Mouse (Mus musculus): ENCODE measurements around the gene Htatip2.

The Htatip2 gene

DNA sequence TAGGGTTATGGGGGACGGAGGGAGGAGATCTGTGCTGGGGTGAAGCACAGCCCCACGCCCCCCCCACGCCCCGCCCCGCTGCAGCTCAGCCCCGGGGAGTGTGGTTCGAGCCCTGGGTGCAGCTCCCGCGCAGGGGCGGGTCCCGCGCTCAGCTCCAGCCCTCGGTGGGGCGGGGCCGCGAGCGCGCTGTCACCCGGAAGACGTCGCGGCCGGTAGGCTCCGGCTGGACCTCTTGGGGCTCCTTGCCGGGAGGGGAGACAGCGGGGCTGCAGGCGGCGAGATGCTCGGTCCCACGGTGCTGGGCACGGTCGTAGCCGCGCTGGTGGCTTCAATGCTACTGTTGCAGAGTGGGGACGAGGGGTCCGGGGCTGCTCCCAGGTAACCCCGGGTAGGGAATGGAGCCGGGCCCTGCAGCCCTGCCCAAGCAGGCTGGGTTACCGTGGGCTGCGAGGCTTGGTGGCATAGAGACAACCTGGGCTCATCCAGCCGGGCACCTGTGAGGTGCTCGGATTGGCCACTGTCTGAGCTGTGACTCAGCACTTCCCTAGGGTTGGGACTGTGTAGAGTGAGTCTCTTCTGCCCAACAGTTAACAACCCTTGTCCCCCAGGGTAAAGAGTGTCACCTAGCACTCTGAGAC, at the start of gene Htatip2:
Htatip2 (plus strand) TSS at position 182 of the 638 bp plus-strand sequence.
- peak; percentile 75 to 88 for DNase-seq (ENCODE audit: inconsistent age in 2 of 2, low spot score in 1 of 2)

DNA sequence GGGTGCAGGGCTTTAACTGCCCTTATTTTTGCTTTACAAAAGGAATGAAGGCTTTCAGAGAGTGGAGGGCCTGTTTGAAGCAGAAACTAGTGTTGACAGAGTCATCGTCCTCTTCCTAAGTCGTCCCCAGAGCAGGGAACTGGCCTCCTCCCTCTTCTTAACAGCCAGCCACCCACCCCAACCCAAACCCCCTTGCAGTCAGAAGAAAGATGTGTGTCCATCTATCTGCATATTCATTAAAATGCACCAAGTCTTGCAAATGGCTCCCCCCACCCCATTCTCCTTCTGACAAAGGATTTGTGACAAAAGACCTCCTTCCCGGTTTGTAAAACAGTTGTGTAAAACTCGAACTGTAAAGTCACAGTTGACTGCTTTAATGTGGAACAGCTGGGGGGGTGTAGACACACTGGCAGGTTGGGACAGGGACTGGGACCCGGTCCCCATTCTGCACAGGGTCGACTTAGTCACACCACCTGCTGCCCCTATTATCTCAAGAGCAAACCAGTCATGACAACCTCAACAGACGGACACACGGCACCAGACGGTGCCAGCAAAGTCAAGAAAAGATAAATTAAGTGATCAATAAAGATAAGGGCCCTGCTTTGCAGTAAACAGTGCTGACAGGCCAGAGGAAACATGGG, 49.4 kb upstream of the Htatip2 start:
- no peak for DNase-seq (ENCODE audit: inconsistent age in 2 of 2, low spot score in 1 of 2)

DNA sequence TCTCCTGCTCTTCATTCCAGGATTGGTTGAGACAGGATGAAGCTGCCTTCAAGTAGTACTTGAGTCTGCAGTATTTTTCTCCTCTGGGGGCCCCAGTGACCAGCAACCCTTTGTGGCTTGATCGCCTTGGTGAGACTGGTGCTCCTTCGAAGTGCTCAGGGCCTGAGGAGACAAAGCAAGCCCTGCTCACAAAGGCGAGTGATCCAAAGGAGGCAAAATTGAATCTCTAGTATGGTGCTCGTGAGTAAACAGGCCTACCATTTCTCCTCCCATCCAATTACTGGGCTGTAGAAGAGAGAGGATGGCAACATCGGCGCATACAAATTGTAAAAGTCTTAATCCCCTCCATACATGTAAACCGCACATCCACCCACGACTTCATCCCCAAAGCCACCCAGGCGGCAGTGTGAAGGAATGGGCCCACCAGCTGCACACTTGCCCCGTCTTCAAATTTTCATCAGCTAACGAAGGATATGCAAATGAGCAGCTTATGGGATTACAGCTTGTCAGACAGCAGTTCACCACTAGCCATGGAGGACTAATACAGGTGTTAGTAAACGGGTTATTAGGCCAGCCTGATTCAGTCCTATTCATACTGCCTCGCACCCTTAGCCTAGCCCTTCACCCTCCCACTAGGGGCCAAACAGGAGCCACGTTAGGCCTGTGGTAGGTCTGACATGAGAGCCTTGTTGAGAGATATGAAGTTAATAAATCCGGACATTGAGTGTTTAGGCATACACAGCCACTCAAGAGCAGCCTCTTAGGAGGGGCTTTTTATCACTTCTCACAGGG, 40.8 kb upstream of the Htatip2 start:
- no peak for DNase-seq (ENCODE audit: inconsistent age in 2 of 2, low spot score in 1 of 2)

DNA sequence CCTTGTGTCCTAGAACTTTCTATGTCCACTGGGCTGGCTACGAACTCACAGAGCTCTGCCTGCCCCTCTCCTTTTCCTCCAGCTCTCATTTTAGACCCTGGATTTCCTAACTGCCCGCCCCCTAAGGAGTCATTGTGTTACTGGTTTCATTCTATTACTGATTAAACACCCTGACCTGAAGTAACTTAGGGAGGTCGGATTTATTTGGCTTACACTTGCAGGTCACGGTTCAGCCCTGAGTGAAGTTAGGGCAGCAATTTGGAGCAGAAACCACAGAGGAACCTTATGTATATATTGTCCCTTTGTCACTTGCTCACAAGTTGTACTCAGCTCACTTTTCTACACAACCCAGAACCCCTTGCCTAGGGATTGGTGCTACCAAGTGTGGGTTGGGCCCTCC, 24.6 kb upstream of the Htatip2 start:
- no peak for DNase-seq (ENCODE audit: inconsistent age in 2 of 2, low spot score in 1 of 2)

DNA sequence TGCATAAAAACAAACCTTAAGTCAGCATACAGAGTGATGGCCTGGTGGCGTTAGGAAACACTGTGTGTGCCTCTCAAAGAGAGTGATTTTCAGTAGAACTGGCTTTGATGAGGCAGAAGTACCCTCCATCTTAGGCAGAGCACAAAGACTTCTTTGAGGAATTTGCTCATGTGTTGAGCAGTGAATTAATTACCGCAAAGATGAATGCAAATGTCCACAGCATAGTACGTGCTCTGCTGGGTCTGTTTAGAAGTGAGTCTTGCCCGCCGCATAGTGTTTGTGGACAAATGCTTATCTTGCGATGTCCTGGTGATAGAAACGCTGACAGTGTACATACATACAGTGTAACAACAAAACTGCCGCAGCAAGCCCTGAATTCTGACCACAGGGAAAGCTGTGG, 19.5 kb upstream of the Htatip2 start:
- DNase-seq (ENCODE audit: inconsistent age in 2 of 2, low spot score in 1 of 2): no peak

DNA sequence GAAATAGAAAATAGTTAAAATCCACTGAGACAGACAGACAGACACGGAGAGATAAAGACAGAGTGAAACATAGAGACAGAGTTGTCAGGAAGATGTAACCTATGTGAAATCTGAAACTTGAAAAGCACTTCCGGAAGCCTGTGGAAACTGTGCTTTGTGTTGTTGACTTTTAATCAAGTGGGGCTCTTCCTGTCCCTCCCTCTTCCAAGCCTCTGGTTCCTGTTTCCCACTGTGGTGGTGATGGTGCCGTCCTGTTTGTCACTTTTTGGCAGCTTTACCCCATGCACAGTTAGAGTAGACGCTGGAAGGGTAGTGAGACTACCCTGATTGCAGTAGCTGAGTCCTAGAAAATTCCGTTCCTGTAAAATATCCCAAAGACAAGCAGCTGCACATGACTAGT, 17.4 kb upstream of the Htatip2 start:
- no peak for DNase-seq (ENCODE audit: inconsistent age in 2 of 2, low spot score in 1 of 2)

DNA sequence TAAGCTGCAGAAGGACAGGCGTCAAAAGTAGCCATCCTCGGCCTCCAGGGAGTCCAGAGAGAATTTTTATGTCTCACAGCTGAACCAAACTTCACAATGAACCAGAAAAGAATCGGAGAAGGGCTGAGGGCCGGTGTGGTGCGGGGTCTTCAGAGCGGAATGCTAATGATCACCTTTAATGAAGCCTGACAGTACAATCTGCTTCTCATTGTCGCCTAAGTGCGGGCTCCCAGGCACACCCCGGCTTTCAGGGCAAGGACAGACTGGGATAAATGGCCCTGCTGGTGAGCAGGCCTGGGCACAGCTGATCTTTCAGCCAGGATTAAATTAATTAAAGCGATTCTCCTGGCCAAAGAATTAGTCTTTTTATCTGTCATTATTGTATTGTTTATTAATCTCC, 17.0 kb upstream of the Htatip2 start:
- no peak for DNase-seq (ENCODE audit: inconsistent age in 2 of 2, low spot score in 1 of 2)

DNA sequence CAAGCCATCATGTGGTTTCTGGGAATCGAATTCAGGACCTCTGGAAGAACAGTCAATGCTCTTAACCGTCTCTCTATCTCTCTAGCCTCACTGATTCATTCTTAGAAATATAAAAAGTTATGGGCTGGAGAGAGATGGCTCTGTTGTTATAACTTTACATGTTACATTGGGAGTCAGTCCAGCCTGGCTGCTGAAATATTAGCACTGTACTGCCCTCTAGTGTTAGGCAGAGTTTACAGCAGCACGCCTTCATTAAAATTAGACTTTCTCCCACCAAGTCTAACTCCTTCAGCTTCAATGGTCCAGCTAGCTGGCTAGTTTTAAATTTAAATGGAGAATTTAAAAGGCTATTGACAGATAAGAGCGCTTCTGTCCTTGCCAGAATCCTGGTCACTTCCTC, 7.8 kb upstream of the Htatip2 start:
- DNase-seq (ENCODE audit: inconsistent age in 2 of 2, low spot score in 1 of 2): peak; percentile 14 to 76

DNA sequence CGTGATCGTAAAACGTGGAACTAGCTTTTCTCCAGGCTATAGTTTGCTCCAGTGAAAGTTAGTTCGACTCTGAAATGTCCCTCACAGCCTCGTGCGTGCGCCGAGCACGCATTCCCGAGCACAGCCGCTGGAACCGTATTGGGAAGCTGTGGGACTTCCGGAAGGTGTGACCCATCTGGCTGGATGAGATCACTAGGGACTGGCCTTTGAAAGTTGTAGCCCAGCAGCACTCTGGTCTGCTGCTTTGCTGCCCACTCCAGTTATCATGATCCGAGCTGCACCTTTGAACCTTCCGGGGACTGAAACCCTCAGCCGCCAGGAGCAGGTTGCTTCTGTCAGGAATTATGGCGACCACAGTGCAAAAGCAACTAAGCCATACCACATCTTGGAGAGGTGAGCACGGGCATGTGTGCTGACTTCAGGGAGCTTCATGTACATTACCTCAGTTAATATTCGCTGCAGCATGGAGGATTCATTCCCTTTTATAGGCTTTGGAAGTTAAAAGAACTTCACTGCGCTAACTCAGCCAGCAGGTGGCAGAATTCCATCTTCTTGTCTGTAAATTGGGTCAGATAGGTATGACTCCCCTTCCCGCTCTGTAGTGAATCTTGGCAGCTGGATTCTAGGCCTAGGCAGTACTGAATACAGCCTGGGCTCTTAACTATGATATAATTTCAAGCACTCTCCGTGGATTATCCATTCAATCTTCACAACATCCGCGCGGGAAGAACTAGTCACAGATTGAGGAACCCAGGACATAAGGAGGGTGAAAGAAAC, 6.0 kb upstream of the Htatip2 start:
- DNase-seq (ENCODE audit: inconsistent age in 2 of 2, low spot score in 1 of 2): peak; percentile 47 to 78

DNA sequence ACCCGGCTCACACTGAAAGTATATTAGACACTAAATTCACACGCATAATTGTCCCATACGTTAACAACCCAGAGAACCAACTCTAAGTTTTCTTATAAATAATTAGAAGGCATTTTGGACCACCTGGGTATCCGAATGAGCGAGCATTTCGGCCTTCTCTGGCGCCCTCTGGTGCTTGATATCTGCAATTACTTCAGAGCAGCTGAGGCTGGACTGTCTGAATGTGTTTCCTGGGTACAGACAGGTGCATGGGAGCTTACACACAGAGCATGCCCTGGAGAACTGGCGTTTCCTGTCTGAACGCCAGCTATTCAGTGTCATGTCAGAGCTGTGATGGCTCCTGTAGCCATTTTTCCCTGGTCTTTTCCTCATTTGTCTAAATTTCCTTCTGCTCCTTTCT, 4.1 kb upstream of the Htatip2 start:
- peak in 1 of 2 experiments; percentile 85 for DNase-seq (ENCODE audit: inconsistent age in 2 of 2, low spot score in 1 of 2)

DNA sequence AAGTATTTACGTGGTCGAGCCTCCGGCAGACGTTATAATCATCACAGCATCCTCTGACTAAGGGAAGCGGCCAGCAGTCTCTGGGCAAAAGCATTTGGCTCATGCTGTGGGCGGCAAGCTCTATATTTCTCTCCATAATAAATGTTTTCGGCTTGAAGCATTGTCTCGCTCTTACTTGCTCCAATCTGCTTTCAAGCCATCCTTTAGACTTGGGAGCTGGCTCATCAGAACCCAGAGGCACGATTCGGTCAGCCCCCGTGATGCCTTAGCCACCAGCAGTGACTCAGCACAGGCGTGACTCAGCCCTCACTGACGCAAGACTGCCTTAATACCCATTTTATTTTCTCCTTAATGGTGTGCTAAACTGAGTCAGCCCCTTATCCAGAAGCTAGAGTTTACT, 3.7 kb downstream of the Htatip2 start:
- DNase-seq (ENCODE audit: inconsistent age in 2 of 2, low spot score in 1 of 2): peak; percentile 87 to 92

DNA sequence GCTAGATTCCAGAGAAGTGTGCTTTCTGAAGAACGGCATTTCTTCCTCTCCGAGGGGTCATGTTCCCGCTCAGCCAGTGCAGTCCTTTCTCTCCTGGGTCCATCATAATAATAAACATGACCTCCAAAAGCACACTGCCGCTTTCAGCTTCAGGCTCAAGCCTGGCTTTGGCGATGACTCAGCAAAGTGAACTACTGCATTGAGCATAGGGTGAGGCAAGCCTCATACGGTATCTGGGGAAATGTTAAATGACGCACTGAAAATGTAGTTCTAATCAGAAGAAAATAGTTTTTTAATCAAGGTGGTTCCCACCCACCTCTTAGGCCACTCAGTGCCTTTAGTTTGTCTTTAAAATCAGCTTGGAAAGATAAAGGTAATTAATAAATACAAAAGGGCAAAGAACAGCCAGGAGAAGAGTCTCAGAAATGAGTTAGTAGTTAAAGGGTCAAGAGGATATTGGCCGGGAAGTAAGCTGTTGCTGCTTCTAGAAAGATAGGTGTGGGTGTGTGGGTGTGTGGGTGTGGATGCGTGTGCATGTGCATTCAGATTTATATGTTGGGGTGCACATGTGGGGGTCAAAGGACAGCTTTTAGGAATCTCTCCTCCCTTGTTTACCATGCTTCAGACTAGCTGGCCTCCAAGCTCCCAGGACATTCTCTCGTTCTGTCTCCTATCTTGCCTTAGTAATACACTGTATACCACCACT, 5.2 kb downstream of the Htatip2 start:
- DNase-seq (ENCODE audit: inconsistent age in 2 of 2, low spot score in 1 of 2): peak; percentile 53 to 74

DNA sequence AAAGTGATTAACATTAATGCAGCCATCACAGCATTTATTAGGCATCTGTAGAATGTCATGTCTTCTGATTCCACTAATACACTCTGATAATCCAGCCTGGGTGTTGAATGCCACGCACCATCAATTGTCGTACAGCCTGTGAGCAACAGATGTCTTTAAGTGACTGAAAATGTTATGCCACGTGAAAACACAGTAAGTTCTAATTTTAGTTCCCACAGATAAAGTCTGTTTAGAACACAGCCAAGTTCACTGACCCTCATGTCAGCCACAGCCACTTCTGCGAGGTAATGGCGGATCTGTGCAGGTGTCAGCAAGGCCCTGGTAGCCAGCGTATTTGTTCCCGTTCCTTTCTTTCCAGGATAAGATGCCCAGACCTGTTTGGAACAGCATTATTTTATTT, 7.3 kb downstream of the Htatip2 start:
- no peak for DNase-seq (ENCODE audit: inconsistent age in 2 of 2, low spot score in 1 of 2)

DNA sequence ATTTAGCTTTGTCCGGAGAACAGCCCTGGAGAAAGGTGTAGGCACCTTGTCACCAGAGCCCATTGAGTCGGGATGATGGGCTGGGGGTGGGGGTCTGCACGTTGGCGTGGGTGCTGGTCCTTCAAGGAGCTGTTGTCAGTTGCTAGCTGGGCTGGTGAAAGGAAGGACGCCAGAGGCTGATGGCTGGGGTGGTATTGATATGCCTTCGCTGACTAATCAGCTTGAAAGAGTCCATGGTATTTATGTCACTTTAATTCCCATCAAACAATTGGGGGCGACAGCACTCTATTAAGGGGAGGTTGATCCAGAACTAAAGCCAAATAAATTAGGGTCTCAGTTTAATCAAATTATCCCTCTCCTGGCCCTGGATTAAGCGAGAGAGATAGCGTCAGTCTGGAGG, 9.6 kb downstream of the Htatip2 start:
- no peak for DNase-seq (ENCODE audit: inconsistent age in 2 of 2, low spot score in 1 of 2)

DNA sequence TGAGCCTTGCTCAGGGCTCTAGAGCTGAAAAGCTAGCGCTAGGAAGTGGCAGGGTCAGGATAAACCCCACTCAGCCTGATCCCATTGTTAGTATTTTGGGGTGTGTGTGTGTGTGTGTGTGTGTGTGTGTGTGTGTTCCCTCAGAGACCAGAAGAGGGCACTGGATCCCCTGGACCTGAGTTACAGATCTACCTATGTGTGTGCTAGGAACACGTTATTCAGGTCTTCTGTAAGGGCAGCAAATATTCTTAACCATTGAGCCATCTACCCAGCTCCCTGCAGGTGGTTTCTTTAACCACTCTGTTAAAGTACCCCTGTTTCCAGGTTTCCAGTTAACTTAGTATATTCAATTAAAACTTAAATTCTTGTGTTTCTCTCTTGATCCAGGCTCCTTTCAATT, 15.5 kb downstream of the Htatip2 start:
- no peak for DNase-seq (ENCODE audit: inconsistent age in 2 of 2, low spot score in 1 of 2)

DNA sequence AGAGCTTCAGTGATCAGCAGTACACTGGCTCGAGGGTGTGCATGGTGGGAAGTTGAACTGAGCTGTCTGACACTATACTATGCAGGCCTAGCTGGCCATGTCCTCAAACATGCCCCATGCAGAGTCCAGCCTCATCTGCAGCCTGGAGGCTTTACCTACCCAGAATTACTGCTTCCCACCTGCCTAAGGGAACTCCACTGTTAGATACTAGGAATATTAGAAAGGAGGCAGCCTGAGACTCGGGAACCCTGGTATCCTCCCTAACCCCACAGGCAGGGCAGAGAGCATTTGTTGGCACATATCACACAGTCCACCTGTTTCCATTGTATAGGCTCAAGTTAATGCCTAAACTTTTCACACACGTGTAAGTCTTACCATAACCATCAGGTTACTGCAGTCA, 18.7 kb downstream of the Htatip2 start:
- DNase-seq (ENCODE audit: inconsistent age in 2 of 2, low spot score in 1 of 2): no peak

DNA sequence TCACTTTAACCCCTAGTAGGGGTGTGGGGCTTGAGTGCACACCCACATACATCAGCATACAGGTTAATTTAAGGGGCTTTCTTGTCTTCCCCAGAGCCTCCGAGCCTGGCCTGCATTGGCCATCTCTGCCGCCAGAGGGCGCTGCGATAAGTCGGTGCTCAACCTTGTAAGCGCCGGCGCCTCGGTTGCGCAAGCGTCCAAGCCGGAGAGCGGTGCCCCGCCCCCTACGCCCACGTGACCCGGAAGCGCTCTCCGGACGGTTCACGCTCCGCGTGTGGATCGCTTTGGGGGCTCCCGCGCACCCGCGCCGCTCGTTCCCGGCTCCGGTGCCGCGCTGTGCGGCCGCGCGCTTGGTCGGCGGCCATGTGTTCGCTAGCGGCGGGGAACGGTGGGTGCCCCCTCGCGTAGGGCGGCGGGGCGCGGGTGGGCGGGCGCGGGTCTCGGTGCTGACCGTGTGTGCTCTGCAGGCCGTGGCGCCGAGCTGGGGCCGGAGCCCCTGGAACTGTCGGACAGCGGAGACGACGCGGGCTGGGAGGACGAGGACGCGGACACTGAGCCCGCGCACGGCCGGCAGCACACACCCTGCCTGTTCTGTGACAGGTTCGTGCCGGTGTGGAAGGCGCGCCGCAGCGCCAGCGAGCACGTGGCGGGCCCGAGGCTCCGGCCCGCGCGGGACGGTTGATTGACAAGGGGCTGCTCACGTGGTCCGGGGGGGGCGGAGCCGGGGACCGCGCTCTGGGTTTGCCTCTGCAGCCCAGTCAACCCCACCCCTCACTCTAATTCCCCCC, 19.4 kb downstream of the Htatip2 start, which contains the start of gene Prmt3:
Prmt3 (plus strand) TSS at position 233 of the 788 bp plus-strand sequence.
- DNase-seq (ENCODE audit: inconsistent age in 2 of 2, low spot score in 1 of 2): peak; percentile 97 to 99

DNA sequence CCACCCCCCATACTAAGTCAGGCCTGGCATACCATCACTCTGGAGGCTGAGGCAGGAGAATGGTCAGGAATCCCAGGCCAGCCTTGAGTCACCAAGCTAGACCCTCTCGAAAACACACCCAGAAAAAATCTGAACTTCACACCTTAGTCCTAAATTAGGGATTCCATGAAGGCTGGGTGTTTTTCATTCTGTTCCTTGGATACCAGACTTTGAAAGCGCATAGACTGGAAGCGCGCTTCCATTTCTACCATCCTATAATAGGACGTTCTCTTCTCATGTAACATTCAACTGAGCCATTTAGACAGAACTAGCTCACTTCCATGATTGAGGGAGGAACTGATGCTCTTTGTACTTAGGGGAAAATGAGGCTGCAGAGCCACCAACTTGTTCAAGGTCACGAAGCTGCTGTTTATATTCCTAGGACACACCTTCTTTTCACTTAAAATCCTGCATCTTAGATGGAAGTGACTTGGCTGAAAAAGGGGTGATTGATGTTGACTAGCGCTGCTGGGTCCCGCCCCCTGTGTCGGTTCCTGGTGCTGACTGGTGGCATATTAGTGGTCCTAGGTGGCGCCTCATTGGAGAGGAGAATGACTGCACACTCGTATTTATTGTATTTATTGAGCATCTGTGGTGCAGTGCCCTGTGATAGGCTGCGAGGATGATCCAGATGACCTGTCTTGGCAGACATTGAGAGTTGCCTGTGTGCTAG, 20.1 kb downstream of the Htatip2 start:
- DNase-seq (ENCODE audit: inconsistent age in 2 of 2, low spot score in 1 of 2): no peak

DNA sequence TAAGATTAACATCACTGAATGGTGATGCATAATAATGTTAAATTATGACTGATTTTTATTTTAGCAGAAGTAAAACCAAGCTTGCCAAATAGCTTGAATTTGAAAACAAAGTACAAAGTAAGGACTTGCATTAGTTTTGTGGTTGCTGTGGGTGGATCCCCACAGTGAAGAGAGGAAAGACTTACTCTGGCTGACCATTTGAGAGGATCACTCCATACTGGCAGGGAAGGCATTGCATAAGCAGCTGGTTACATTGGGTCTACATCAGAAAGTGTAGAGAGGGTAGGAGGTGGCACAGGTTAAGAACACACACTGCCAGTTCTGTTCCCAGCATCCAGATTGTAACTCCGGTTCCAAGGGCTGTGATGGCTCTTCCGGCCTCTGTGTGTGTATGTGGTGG, 24.1 kb downstream of the Htatip2 start:
- no peak for DNase-seq (ENCODE audit: inconsistent age in 2 of 2, low spot score in 1 of 2)

Measured in adrenal gland, adult (tissue).